Mouse (Mus musculus) heart, embryonic 13.5 days (tissue): ENCODE measurements around the gene Cdh20. TPM values are rescaled to one million over a fixed set of nuclear protein-coding genes. Genes with fewer than 3 reads are reported as not detected.

Experiments used
- ATAC-seq: fragments of 200-750 bp; cut with Nextera tagmentation; 2 replicates; pipeline ENCODE4 v1.8.0; 2017; ENCODE audit warnings: moderate TSS enrichment; ENCODE audit not compliant: insufficient number of reproducible peaks, low FRiP score, low TSS enrichment; ENCODE audit errors: extremely low read depth
- H3K27ac ChIP-seq: fragments of 300-500 bp; sonication (generic); replicated peaks from 2 replicates; pipeline ENCODE4 v1.5.1; 2015; ENCODE audit warnings: moderate library complexity, mild to moderate bottlenecking, inconsistent platforms
- H3K27me3 ChIP-seq: fragments of 300-500 bp; sonication (generic); replicated peaks from 2 replicates; pipeline ENCODE4 v1.6.1; 2015; ENCODE audit warnings: mild to moderate bottlenecking, inconsistent platforms
- H3K36me3 ChIP-seq: fragments of 300-500 bp; sonication (generic); 2 replicates; pipeline ENCODE4 v1.6.1; 2015; ENCODE audit warnings: mild to moderate bottlenecking, inconsistent platforms
- H3K4me1 ChIP-seq: fragments of 300-500 bp; sonication (generic); 2 replicates; pipeline ENCODE4 v1.6.1; 2015; ENCODE audit warnings: inconsistent platforms
- H3K4me2 ChIP-seq: fragments of 300-500 bp; sonication (generic); 2 replicates; pipeline ENCODE4 v1.6.1; 2015; ENCODE audit warnings: inconsistent platforms, mild to moderate bottlenecking, moderate library complexity
- H3K4me3 ChIP-seq: fragments of 300-500 bp; sonication (generic); 2 replicates; pipeline ENCODE4 v1.5.1; 2015; ENCODE audit warnings: moderate library complexity, mild to moderate bottlenecking, inconsistent platforms
- H3K9ac ChIP-seq: fragments of 300-500 bp; sonication (generic); 2 replicates; pipeline ENCODE4 v1.6.1; 2015; ENCODE audit warnings: inconsistent platforms, mild to moderate bottlenecking, moderate library complexity
- H3K9me3 ChIP-seq: fragments of 300-500 bp; sonication (generic); 2 replicates; pipeline ENCODE4 v1.6.1; 2016; ENCODE audit warnings: inconsistent platforms
- WGBS: fragments of 180-500 bp; shearing (Covaris S2); methylation state at CpG from one replicate; pipeline ENCODE4 v1.1.7; 2015; ENCODE audit warnings: mixed read lengths; 5-methylcytosine and 5-hydroxymethylcytosine counted together
- polyA plus RNA-seq: library from polyadenylated mRNA; unstranded; fragments of >200 nt; fragmentation: Nextera tagmentation; extraction: Ambion mirVana; gene quantifications from 2 replicates; pipeline ENCODE4 v1.2.1, GENCODE M21; 2015

Cdh20 gene
- polyA plus RNA-seq, 1 experiment from 2014 or later: 1.5 TPM

DNA sequence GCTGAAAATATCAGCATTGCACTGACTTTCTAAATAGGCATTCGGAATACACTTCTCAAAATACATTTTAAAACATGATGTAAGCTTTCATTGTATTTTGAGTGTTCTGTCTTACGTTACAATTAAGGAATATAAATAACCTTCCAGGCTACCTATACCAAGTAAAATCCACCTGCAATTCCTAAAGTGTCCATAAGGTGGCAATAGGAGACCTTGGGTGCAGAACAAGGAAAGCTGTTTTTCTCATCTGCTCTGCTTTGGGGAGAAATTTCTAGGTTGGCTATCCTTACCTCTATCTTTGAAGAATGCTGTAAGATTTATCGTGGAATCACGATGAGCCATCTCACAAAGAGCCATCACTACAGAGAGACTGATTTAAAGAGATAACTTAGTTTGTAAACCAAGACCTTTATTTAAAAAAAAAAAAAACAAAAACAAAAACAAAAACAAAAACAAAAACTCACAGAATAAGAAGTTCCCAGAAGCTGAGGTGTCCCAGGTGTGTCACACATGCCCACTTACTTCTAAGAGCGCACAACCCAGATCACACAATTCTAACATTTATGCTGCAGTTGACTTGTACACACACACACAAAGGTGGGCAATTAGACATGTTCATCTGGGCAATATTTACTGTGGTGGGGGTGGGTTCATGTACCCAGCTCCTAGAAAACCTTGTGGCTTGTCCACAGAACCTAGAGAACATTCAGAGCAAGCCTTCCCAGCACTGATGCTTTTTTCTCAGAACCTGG, 218.1 kb downstream of the Cdh20 start:
- no peak overlapping the region for H3K27ac ChIP-seq
- no peaks in the 10 kb centered on the region for H3K27me3 ChIP-seq
- WGBS: 24% methylated on average over 5 of the region's 5 CpGs
- H3K4me2 ChIP-seq: no peak overlapping the region
- H3K9ac ChIP-seq: no peak overlapping the region
- no peak for ATAC-seq
- H3K36me3 ChIP-seq: no peaks in the 10 kb centered on the region
- H3K9me3 ChIP-seq: no peaks in the 10 kb centered on the region
- no peak overlapping the region for H3K4me3 ChIP-seq
- no peaks in the 10 kb centered on the region for H3K4me1 ChIP-seq

- Histone ChIP-seq H3K27me3 (no peaks in the 10 kb centered on the region), H3K36me3 (no peaks in the 10 kb centered on the region), H3K9ac (no peak overlapping the region), H3K4me1 (no peaks in the 10 kb centered on the region), H3K9me3 (no peaks in the 10 kb centered on the region), H3K4me3 (no peak overlapping the region), H3K4me2 (no peak overlapping the region), H3K27ac (no peak overlapping the region)
- WGBS: 88% methylated on average over 16 of the region's 16 CpGs
- ATAC-seq: no peak
Measured at GRCm38 (mm10) chr1:104987526-104987925, 219.2 kb downstream of the Cdh20 start.

DNA sequence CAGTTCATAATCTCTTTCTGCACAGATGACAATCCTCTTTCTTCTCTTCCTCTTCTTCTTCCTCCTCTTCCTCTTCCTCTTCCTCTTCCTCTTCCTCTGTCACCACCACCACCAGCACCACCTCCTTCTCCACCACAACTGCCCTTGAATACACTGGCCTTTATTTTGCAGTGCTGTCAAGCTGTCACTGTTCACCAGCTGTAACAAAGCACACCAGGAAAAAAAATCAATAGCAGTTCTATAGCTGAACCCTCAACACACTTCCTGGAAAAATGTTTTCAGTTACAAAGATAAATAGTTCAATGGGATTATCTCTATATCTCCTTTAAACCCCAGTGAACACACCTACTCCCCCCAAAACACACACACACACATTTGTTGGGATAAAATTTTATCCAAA, 224.1 kb downstream of the Cdh20 start:
- no peak for ATAC-seq
- H3K9me3 ChIP-seq: no peaks in the 10 kb centered on the region
- no peaks in the 10 kb centered on the region for H3K27me3 ChIP-seq
- no peak overlapping the region for H3K4me3 ChIP-seq
- H3K36me3 ChIP-seq: no peaks in the 10 kb centered on the region
- H3K4me1 ChIP-seq: peaks cover 6% of the 10 kb centered on the region; the same call in 1 of the 2 replicates
- H3K27ac ChIP-seq: no peak overlapping the region
- H3K9ac ChIP-seq: no peak overlapping the region
- no peak overlapping the region for H3K4me2 ChIP-seq

- WGBS: 11% methylated on average over 51 of the region's 51 CpGs
- peak; percentile 51; the same call in 1 of the 2 replicates for ATAC-seq
- Histone ChIP-seq H3K4me3 (peak overlapping the region; percentile 58), H3K27ac (no peak overlapping the region), H3K9me3 (no peaks in the 10 kb centered on the region), H3K27me3 (no peaks in the 10 kb centered on the region), H3K36me3 (no peaks in the 10 kb centered on the region), H3K9ac (peak overlapping the region; percentile 77), H3K4me1 (peaks cover 6% of the 10 kb centered on the region; the same call in 1 of the 2 replicates), H3K4me2 (peak overlapping the region; percentile 89)
Measured at GRCm38 (mm10) chr1:104993905-104994611, 225.7 kb downstream of the Cdh20 start.

DNA sequence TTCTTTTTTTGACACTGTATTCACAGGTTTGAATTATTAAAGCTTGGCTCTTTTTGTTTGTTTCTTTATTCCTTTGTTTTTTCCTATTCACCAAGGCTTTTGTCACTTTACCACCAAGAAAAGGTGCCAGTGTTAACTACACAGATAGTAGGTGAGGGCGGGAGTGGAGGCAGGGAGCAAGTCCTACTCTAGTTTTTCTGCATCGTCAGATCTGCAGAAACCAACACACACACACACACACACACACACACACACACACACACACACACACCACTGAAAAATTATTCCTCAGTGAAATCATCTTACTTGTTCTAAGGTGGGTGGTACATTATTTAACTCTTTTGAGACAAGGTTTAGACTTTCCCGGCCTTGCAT, 226.3 kb downstream of the Cdh20 start:
- H3K9me3 ChIP-seq: no peaks in the 10 kb centered on the region
- peak overlapping the region; percentile 89 for H3K4me2 ChIP-seq
- H3K4me1 ChIP-seq: peaks cover 6% of the 10 kb centered on the region; the same call in 1 of the 2 replicates
- WGBS: 75% methylated on average over 3 of the region's 3 CpGs
- no peak overlapping the region for H3K27ac ChIP-seq
- no peak for ATAC-seq
- H3K36me3 ChIP-seq: no peaks in the 10 kb centered on the region
- H3K9ac ChIP-seq: peak overlapping the region; percentile 77; the same call in 1 of the 2 replicates
- no peaks in the 10 kb centered on the region for H3K27me3 ChIP-seq
- peak overlapping the region; percentile 58; the same call in 1 of the 2 replicates for H3K4me3 ChIP-seq

DNA sequence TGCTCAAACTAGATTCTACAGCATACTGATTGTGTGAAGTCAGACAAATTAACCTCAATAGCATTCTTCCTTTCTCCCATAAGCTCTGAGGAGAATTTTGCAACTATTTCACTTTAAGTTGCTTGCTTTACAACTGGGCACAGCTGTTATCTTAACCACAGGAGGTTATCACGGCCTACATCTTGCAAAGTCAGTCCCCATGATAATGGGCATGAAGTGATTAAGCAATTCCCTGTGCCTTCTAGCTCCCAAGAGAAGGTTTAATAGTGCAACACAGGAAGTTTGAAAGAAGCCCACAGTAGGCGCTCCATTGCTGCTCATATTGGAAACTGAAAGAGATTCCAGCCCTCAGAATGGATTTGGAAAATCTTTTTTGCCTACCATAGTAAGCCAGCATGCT, 229.5 kb downstream of the Cdh20 start:
- Histone ChIP-seq H3K36me3 (no peaks in the 10 kb centered on the region), H3K9ac (no peak overlapping the region), H3K4me3 (no peak overlapping the region), H3K4me1 (peaks cover 6% of the 10 kb centered on the region; the same call in 1 of the 2 replicates), H3K27ac (no peak overlapping the region), H3K9me3 (no peaks in the 10 kb centered on the region), H3K4me2 (no peak overlapping the region), H3K27me3 (no peaks in the 10 kb centered on the region)
- 51% methylated on average over 2 of the region's 2 CpGs for WGBS
- ATAC-seq: no peak

DNA sequence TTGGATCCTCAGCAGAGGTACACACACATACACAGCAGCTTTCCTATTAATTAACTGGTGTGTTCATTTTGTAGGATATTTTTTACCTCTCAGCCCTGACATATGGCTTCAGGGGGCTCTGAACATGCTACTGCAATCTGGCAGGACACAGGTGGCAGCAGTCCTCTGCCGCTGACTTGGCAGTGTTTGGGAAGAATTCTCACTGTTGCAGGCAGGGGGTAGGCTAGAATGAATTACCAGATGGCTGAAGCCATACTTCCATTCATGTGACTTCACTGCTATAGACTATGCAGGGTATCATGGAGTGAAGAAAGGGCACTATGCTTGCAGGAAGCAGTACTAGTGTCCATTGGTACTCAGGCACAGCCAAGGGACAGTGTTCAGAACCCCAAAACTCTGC, 233.8 kb downstream of the Cdh20 start:
- H3K4me1 ChIP-seq: no peaks in the 10 kb centered on the region
- ATAC-seq: no peak
- no peaks in the 10 kb centered on the region for H3K9me3 ChIP-seq
- no peak overlapping the region for H3K27ac ChIP-seq
- no peaks in the 10 kb centered on the region for H3K27me3 ChIP-seq
- H3K4me3 ChIP-seq: no peak overlapping the region
- no peak overlapping the region for H3K9ac ChIP-seq
- no peaks in the 10 kb centered on the region for H3K36me3 ChIP-seq
- no peak overlapping the region for H3K4me2 ChIP-seq
- 58% methylated on average over 1 of the region's 1 CpGs for WGBS

- no peak for ATAC-seq
- Histone ChIP-seq H3K4me1 (no peaks in the 10 kb centered on the region), H3K9ac (no peak overlapping the region), H3K4me2 (no peak overlapping the region), H3K27ac (no peak overlapping the region), H3K4me3 (no peak overlapping the region), H3K36me3 (no peaks in the 10 kb centered on the region), H3K9me3 (no peaks in the 10 kb centered on the region), H3K27me3 (no peaks in the 10 kb centered on the region)
- WGBS: 82% methylated on average over 1 of the region's 1 CpGs
Measured at GRCm38 (mm10) chr1:105003786-105004185, 235.5 kb downstream of the Cdh20 start.

- no peaks in the 10 kb centered on the region for H3K36me3 ChIP-seq
- H3K4me2 ChIP-seq: no peak overlapping the region
- no peaks in the 10 kb centered on the region for H3K27me3 ChIP-seq
- H3K4me3 ChIP-seq: no peak overlapping the region
- H3K27ac ChIP-seq: no peak overlapping the region
- H3K4me1 ChIP-seq: no peaks in the 10 kb centered on the region
- no peak overlapping the region for H3K9ac ChIP-seq
- 26% methylated on average over 2 of the region's 2 CpGs for WGBS
- no peak for ATAC-seq
- H3K9me3 ChIP-seq: no peaks in the 10 kb centered on the region
Measured at GRCm38 (mm10) chr1:105012616-105013015, 244.3 kb downstream of the Cdh20 start.

DNA sequence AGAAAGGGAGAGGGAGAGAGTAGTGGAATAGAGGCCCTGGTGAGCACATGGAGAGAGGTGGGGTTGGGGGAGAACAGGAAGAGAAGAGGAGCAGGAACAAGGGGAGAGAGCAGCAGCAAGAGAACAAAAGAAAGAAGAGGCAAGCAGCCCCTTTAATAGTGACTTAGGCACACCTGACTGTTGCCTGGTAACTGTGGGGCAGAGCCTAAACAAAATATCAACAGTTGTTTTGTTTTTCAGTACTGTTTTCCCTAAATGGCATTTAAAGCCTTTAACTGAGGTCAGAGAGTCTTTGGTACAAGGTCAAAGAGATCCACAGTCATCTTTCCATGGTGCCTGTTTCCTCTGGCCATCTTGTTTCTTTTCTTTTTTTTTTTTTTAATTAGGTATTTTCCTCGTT, 245.0 kb downstream of the Cdh20 start:
- WGBS: 43% methylated on average over 1 of the region's 1 CpGs
- H3K9me3 ChIP-seq: no peaks in the 10 kb centered on the region
- no peak for ATAC-seq
- no peaks in the 10 kb centered on the region for H3K27me3 ChIP-seq
- no peak overlapping the region for H3K4me2 ChIP-seq
- no peak overlapping the region for H3K4me3 ChIP-seq
- H3K27ac ChIP-seq: no peak overlapping the region
- H3K9ac ChIP-seq: no peak overlapping the region
- no peaks in the 10 kb centered on the region for H3K4me1 ChIP-seq
- no peaks in the 10 kb centered on the region for H3K36me3 ChIP-seq

DNA sequence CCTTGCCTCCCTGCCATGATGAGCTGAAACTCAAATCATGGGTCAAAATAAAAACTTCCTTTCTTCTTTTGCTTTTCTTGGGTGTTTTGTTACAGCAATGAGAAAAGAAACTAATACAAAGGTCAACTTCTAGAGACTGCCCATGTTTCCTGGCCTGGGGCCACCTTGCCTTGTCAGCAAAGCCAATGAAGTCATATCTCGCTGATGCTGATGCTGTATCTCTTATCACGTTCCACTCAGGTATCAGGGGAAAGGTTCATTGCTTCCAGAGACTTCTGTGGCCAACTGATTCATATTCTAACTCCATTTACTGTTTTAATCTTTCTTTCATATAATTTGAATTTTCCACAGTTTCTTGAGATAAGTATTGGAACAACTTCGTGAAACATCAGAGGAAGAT, 273.3 kb downstream of the Cdh20 start:
- 70% methylated on average over 3 of the region's 3 CpGs for WGBS
- Histone ChIP-seq H3K4me2 (no peak overlapping the region), H3K9me3 (no peaks in the 10 kb centered on the region), H3K4me1 (no peaks in the 10 kb centered on the region), H3K9ac (no peak overlapping the region), H3K4me3 (no peak overlapping the region), H3K27ac (no peak overlapping the region), H3K27me3 (no peaks in the 10 kb centered on the region), H3K36me3 (no peaks in the 10 kb centered on the region)
- ATAC-seq: no peak
